Mouse (Mus musculus) hindbrain, embryonic 14.5 days (tissue): ENCODE data around the gene Gga3. TPM values are rescaled to one million over a fixed set of nuclear protein-coding genes. Genes with fewer than 3 reads are reported as not detected.

Source experiments
- ATAC-seq: fragments of 200-750 bp; cut with Nextera tagmentation; 2 replicates; pipeline ENCODE4 v1.8.0; 2017; ENCODE audit warnings: moderate number of reproducible peaks, mild to moderate bottlenecking, moderate TSS enrichment, moderate library complexity; ENCODE audit not compliant: low FRiP score
- DNase-seq: peaks from one replicate; pipeline ENCODE4 v3.0.0-alpha.2; 2015; ENCODE audit warnings: low spot score
- H3K27ac ChIP-seq: fragments of 300-500 bp; sonication (generic); 2 replicates; pipeline ENCODE4 v1.5.1; 2014; ENCODE audit warnings: mild to moderate bottlenecking, moderate library complexity
- H3K27me3 ChIP-seq: fragments of 300-500 bp; sonication (generic); 2 replicates; pipeline ENCODE4 v1.6.1; 2014; ENCODE audit warnings: mild to moderate bottlenecking, low read length, mixed read lengths; ENCODE audit not compliant: control insufficient read depth, insufficient read depth
- H3K36me3 ChIP-seq: fragments of 300-500 bp; sonication (generic); replicated peaks from 2 replicates; pipeline ENCODE4 v1.6.1; 2014; ENCODE audit not compliant: control insufficient read depth, insufficient read depth
- H3K4me1 ChIP-seq: fragments of 300-500 bp; sonication (generic); replicated peaks from 2 replicates; pipeline ENCODE4 v1.6.1; 2014; ENCODE audit warnings: antibody characterized with exemption, low read length, mixed read lengths; ENCODE audit not compliant: control insufficient read depth, insufficient read depth
- H3K4me2 ChIP-seq: fragments of 300-500 bp; sonication (generic); replicated peaks from 2 replicates; pipeline ENCODE4 v1.6.1; 2014; ENCODE audit warnings: mild to moderate bottlenecking, moderate library complexity
- H3K4me3 ChIP-seq: fragments of 300-500 bp; sonication (generic); replicated peaks from 2 replicates; pipeline ENCODE4 v1.5.1; 2014; ENCODE audit warnings: mild to moderate bottlenecking, low read length
- H3K9ac ChIP-seq: fragments of 300-500 bp; sonication (generic); 2 replicates; pipeline ENCODE4 v1.6.1; 2014
- H3K9me3 ChIP-seq: fragments of 300-500 bp; sonication (generic); 2 replicates; pipeline ENCODE4 v1.6.1; 2016; ENCODE audit warnings: low read length; ENCODE audit not compliant: control insufficient read depth
- WGBS: fragments of 180-500 bp; shearing (Covaris S2); extraction: QIAGEN DNeasy Blood & Tissue Kit; methylation state at CpG from one replicate; pipeline ENCODE4 v1.1.7; 2014; 5-methylcytosine and 5-hydroxymethylcytosine counted together
- polyA plus RNA-seq: library from polyadenylated mRNA; unstranded; fragments of >200 nt; fragmentation: Nextera tagmentation; extraction: Ambion mirVana; gene quantifications from 2 replicates; pipeline ENCODE4 v1.2.1, GENCODE M21; 2014

Gene Gga3
- polyA plus RNA-seq, 1 experiment from 2014 or later, result 39.4 TPM

DNA sequence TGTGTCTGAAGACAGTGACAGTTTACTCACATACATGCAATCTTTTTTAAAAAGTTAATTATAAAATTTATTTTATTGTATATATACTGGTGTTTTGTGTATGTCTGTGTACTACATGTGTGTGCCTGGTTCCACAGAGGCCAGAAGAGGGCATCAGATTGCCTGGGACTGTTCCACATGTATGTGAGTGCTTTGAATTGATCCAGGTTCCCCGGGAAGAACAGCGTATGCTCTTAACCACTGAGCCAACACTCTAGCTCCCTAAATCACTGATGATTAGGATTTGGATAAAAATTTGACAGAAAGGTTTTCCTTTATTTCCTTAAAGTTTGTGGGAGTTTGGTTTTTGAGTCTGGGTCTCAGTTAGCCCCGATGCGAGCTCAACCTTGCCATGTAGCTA lies 40.4 kb downstream of the Gga3 start:
- H3K4me2 ChIP-seq, result peak overlapping the region; percentile 75
- 58% methylated on average over 4 of the region's 4 CpGs for WGBS
- H3K27me3 ChIP-seq, result no peaks in the 10 kb centered on the region
- H3K9me3 ChIP-seq, result no peaks in the 10 kb centered on the region
- H3K9ac ChIP-seq, result peak overlapping the region; percentile 76
- H3K27ac ChIP-seq, result no peak overlapping the region; the same call in 1 of the 2 replicates
- H3K36me3 ChIP-seq, result peaks cover 22% of the 10 kb centered on the region
- H3K4me3 ChIP-seq, result peak overlapping the region; percentile 64
- H3K4me1 ChIP-seq, result peaks cover 9% of the 10 kb centered on the region
- DNase-seq, result no peak
- no peak for ATAC-seq

DNA sequence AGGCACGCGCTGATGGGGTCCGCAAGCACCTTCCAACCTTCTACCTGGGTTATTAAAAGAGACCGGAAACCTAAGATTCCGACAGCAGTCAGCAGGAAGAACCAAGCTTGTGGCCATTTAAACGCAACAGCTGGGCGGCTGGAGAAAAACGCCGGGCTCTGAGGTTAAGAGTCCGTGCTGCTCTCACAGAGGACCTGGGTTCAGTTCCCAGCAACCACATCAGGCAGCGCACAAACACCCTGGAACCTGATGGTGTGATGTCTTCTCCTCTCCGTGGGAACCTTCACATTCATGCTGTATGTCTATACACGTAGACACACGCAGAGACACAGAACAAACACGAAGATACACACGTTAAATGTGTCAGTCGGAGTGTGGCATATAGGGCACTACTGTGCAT lies 48.1 kb downstream of the Gga3 start:
- Histone ChIP-seq H3K4me3 (no peak overlapping the region), H3K4me1 (no peaks in the 10 kb centered on the region), H3K9me3 (no peaks in the 10 kb centered on the region), H3K36me3 (no peaks in the 10 kb centered on the region), H3K9ac (no peak overlapping the region), H3K27me3 (no peaks in the 10 kb centered on the region), H3K27ac (no peak overlapping the region), H3K4me2 (no peak overlapping the region)
- no peak for ATAC-seq
- DNase-seq, result no peak
- WGBS, result 84% methylated on average over 17 of the region's 17 CpGs

DNA sequence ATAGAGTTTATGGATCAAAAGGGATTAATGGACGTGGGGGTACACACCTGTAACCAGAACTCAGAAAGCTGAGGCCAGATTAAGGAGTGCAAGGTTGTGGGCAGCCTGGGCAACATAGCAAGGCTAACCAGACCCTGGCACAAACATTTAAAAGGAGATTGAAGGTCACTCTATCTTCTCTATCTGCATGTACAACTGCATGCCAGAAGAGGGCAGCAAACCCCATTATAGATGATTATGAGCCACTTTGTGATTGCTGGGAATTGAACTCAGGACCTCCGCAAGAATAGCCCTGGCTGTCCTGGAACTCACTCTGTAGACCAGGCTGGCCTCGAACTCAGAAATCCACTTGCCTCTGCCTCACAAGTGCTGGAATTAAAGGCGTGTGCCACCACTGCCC lies 51.1 kb downstream of the Gga3 start:
- no peak for DNase-seq
- H3K4me3 ChIP-seq, result no peak overlapping the region
- H3K9me3 ChIP-seq, result no peaks in the 10 kb centered on the region
- no peak for ATAC-seq
- no peaks in the 10 kb centered on the region for H3K4me1 ChIP-seq
- no peak overlapping the region for H3K9ac ChIP-seq
- no peak overlapping the region for H3K4me2 ChIP-seq
- no peaks in the 10 kb centered on the region for H3K36me3 ChIP-seq
- WGBS, result 62% methylated on average over 4 of the region's 4 CpGs
- no peaks in the 10 kb centered on the region for H3K27me3 ChIP-seq
- no peak overlapping the region for H3K27ac ChIP-seq

DNA sequence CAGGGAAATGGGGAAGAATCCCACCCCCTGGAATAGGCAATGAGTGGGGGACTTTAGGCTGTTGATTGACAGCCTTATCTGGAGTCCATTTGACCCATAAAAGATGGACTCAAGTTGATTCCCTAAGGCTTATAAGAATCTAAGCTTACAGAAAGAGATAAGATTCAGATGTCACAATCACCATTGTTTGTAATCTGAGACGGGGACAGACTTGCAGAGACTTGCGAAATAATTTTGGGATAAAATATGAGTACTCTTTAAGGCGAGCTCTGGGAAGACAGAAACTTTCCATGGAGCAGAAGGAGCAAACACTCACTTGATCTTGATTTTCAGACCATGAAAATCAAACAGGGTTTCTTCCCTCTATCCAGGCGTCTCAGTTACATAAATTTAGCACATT lies 60.3 kb downstream of the Gga3 start:
- ATAC-seq, result no peak
- H3K9me3 ChIP-seq, result no peaks in the 10 kb centered on the region
- WGBS, result 77% methylated on average over 4 of the region's 4 CpGs
- DNase-seq, result no peak
- no peaks in the 10 kb centered on the region for H3K27me3 ChIP-seq
- no peak overlapping the region for H3K27ac ChIP-seq
- no peaks in the 10 kb centered on the region for H3K36me3 ChIP-seq
- no peaks in the 10 kb centered on the region for H3K4me1 ChIP-seq
- H3K9ac ChIP-seq, result no peak overlapping the region
- H3K4me2 ChIP-seq, result no peak overlapping the region
- no peak overlapping the region for H3K4me3 ChIP-seq

DNA sequence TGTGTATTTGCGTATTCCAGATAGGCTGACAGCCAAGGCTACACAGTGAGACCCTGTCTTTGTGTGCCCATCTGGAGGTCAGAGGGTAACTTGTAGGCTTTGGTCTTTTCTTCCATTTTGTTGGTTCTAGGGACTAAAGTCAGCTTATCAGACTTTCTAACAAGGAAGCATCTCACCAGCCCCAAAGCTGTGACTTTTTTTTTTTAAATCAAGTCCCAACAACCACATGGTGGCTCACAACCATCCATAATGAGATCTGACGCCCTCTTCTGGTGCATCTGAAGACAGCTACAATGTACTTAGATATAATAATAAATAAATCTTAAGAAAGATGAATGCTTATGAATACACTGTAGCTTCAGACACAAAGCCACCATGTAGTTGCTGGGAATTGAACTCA lies 65.8 kb downstream of the Gga3 start:
- Histone ChIP-seq H3K9ac (no peak overlapping the region), H3K4me3 (no peak overlapping the region), H3K4me1 (peaks cover 12% of the 10 kb centered on the region; the same call in 1 of the 2 replicates), H3K4me2 (no peak overlapping the region), H3K36me3 (peaks cover 12% of the 10 kb centered on the region), H3K9me3 (no peaks in the 10 kb centered on the region), H3K27me3 (no peaks in the 10 kb centered on the region), H3K27ac (no peak overlapping the region)
- ATAC-seq (no peak), DNase-seq (no peak)
- 64% methylated on average over 2 of the region's 2 CpGs for WGBS

DNA sequence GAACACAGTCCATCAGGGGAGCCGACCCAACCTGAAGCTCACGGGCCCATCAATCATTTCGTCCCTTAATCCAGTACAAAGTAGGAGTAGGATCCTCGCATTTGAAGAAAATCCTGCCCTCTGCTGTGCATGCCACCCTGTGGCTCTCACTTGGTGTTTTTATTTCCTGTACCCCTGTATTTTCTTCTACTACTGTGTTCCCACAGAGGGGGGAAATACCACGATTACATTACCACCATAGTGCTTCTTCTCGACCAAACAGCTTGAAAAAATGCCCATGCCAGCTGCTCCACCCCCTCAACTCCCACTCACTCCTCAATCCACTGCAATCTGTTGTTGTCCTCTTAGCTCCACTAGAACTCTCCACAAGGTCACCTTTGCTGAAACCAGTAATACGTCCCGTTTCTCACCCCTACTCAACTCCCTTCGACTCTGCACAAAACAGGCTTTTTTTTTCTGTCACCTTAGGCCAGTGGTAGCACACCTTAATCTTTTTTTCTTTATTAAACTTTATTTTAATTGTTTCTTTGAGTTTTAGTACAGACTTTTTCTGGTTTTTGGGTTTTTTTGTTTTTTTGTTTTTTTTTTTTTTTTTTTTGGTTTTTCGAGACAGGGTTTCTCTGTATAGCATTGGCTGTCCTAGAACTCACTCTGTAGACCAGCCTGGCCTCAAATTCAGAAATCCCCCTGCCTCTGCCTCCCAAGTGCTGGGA lies 66.8 kb downstream of the Gga3 start:
- peaks cover 22% of the 10 kb centered on the region for H3K36me3 ChIP-seq
- no peaks in the 10 kb centered on the region for H3K9me3 ChIP-seq
- H3K4me1 ChIP-seq, result peaks cover 12% of the 10 kb centered on the region; the same call in 1 of the 2 replicates
- ATAC-seq (no peak), DNase-seq (no peak)
- H3K4me3 ChIP-seq, result peak overlapping the region; percentile 95
- no peak overlapping the region for H3K9ac ChIP-seq
- H3K27ac ChIP-seq, result peak overlapping the region; percentile 99
- no peaks in the 10 kb centered on the region for H3K27me3 ChIP-seq
- WGBS, result 80% methylated on average over 10 of the region's 10 CpGs
- peak overlapping the region; percentile 43 for H3K4me2 ChIP-seq

DNA sequence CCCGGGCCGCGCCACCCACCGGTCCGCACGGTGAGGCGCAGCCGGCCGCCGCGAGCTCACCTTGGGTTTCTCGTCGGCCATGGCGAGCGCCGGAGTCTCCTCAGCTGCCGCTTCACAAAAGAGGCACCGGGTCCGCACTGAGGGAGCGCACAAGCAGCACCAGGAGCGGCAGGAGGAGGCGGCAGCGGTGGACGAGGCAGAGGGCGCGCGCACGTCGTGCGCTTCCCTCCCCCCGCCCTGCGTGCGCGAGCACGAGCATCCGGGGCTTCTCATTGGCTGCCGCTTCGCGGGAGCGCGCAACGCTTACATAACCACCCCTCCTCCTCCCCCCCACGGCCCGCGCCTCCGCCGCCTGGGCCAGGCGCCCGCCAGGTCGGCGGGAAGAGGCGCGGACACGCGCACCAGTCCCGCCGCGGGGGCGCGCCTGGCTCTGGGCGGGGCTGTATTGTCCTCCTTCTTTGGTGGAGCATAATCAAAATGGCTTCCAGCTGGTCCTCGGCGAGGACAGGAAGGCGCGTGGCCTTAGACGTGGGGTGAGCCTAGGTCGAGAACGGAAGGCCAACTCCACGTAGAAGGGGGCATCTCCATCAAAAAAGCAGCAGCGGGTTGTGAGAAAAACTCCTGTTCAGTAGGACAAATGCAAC lies 67.7 kb downstream of the Gga3 start, which contains the start of gene Sumo2:
TSS of gene Sumo2 (minus strand) at position 239 of the 644 bp plus-strand sequence.
- under 1% methylated on average over 37 of the region's 70 CpGs for WGBS
- DNase-seq, result peak; percentile 98
- Histone ChIP-seq H3K4me2 (peak within 1 kb of the TSS; percentile 68), H3K4me1 (peaks cover 12% of the 10 kb centered on the region; the same call in 1 of the 2 replicates), H3K4me3 (peak within 1 kb of the TSS; percentile 95), H3K9me3 (no peaks in the 10 kb centered on the region), H3K27ac (peak within 1 kb of the TSS; percentile 99), H3K36me3 (peaks cover 31% of the 10 kb centered on the region), H3K27me3 (no peaks in the 10 kb centered on the region), H3K9ac (peak within 1 kb of the TSS; percentile 85)
- ATAC-seq, result peak; percentile 90

DNA sequence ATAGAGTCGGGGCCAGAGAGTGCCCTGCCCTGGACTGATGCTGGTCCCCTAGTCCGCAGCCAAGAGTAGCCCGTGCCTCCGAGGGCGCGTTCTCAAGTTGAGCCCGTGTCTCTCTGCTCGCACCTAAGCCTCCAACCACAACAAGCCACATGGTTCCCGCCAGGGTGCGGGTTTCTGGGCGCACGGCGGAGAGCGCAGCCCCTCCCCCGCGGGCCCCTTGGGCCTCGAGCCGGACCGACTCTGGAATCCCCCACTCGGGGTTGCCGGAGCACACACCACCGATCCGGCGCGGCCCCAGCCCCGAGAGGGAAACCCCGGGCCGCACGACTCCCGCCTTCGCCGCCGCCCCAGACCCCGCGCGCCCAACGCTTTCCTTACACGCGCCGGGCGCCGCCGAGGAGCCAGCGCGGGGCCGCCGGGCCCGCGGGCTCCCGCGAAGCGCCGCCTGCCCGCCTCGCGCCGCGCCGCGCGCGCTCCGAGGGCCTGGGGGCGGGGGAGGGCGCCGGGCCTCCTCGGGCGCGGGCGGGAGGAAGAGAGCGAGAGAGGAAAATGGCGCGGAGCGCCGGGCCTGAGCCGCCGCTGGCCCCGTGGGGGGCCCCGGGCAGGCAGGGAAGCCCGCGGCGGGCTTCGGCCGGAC lies 68.3 kb downstream of the Gga3 start:
- Histone ChIP-seq H3K9me3 (no peaks in the 10 kb centered on the region), H3K4me3 (peak overlapping the region; percentile 95), H3K27me3 (no peaks in the 10 kb centered on the region), H3K9ac (peak overlapping the region; percentile 85), H3K4me2 (peak overlapping the region; percentile 68), H3K36me3 (peaks cover 33% of the 10 kb centered on the region), H3K27ac (peak overlapping the region; percentile 99), H3K4me1 (peaks cover 12% of the 10 kb centered on the region; the same call in 1 of the 2 replicates)
- DNase-seq (peak; percentile 74), ATAC-seq (peak; percentile 84)
- under 1% methylated on average over 77 of the region's 84 CpGs for WGBS

DNA sequence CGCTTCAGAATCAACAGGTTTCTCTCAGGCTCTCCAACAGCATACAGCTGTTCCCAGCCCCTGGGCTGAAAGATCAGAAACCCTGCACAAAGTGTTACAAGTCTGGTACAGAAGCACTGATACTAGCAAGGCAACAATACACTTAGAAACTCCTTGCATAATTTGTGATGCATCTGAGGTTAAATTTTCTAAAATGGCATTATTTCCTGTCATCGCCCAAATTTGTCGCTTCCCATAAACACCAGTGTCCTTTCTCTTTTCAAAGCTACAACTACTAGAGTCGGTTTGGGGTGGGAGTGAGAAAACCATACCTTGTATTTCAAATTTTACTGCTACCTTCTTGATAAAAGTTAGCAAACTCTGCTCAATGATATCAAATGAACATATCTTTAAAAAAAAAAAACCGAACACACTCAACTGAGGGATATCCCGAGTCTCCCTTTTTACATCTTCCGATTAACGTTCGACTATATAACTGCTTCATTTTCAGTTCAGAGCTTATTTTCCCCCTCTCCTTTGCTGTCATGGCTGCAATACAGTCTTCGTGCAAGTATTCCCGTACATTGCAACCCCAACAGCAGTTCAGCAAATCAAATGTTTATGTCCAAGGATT lies 69.0 kb downstream of the Gga3 start:
- WGBS, result 8% methylated on average over 11 of the region's 11 CpGs
- DNase-seq, result no peak

More for the DNA sequence above, 69.0 kb downstream of the Gga3 start:
- H3K36me3 ChIP-seq, result peaks cover 39% of the 10 kb centered on the region
- H3K27ac ChIP-seq, result peak overlapping the region; percentile 99
- H3K9ac ChIP-seq, result peak overlapping the region; percentile 85
- H3K4me2 ChIP-seq, result peak overlapping the region; percentile 68
- H3K27me3 ChIP-seq, result no peaks in the 10 kb centered on the region
- peak overlapping the region; percentile 95 for H3K4me3 ChIP-seq
- no peak for ATAC-seq
- no peaks in the 10 kb centered on the region for H3K9me3 ChIP-seq
- H3K4me1 ChIP-seq, result peaks cover 12% of the 10 kb centered on the region; the same call in 1 of the 2 replicates
